Mouse (Mus musculus) liver, embryonic 14.5 days (tissue): ENCODE measurements around the gene Fnip2. TPM values are rescaled to one million over a fixed set of nuclear protein-coding genes. Genes with fewer than 3 reads are reported as not detected.
"Not testable (repeated sequence)": the region's sequence is repeated elsewhere in the genome, so short reads cannot be mapped to it uniquely, and the experiment has no call there.

Source experiments
- ATAC-seq: fragments of 200-750 bp; cut with Nextera tagmentation; 2 replicates; pipeline ENCODE4 v1.8.0; 2017; ENCODE audit warnings: moderate number of reproducible peaks, mild to moderate bottlenecking, moderate library complexity; ENCODE audit not compliant: insufficient read depth
- DNase-seq, 3 experiments: peaks; one replicate each; pipeline ENCODE4 v3.0.0-alpha.2; 2012 to 2013; ENCODE audit warnings: low read depth in 3 of 3, low spot score in 3 of 3
- H3K27ac ChIP-seq: fragments of 300-500 bp; sonication (generic); 2 replicates; pipeline ENCODE4 v1.5.1; 2014; ENCODE audit warnings: moderate library complexity, mild to moderate bottlenecking, control low read depth, inconsistent platforms
- H3K27me3 ChIP-seq: fragments of 300-500 bp; sonication (generic); 2 replicates; pipeline ENCODE4 v1.6.1; 2014; ENCODE audit warnings: mild to moderate bottlenecking, low read length, moderate library complexity; ENCODE audit not compliant: control insufficient read depth, insufficient read depth
- H3K36me3 ChIP-seq: fragments of 300-500 bp; sonication (generic); replicated peaks from 2 replicates; pipeline ENCODE4 v1.6.1; 2014; ENCODE audit warnings: low read depth; ENCODE audit not compliant: control insufficient read depth, insufficient read depth
- H3K4me1 ChIP-seq, 2 experiments: fragments of 200-500 bp in 1 of 2; fragments of 300-500 bp in 1 of 2; sonication (generic) in 1 of 2; replicated peaks; 2 replicates each; pipeline ENCODE4 v1.6.1; 2012 to 2014; ENCODE audit warnings: antibody characterized with exemption in 1 of 2, inconsistent platforms in 1 of 2, low read length in 1 of 2; ENCODE audit not compliant: control insufficient read depth in 2 of 2, insufficient read depth in 2 of 2
- H3K4me2 ChIP-seq: fragments of 300-500 bp; sonication (generic); 2 replicates; pipeline ENCODE4 v1.6.1; 2014; ENCODE audit warnings: low read depth, mild to moderate bottlenecking, control low read depth, moderate library complexity
- H3K4me3 ChIP-seq, 2 experiments: fragments of 200-500 bp in 1 of 2; fragments of 300-500 bp in 1 of 2; sonication (generic) in 1 of 2; 2 replicates each; pipeline ENCODE4 v1.5.1; 2012 to 2014; ENCODE audit warnings: low read depth in 2 of 2, low read length in 2 of 2, mild to moderate bottlenecking in 2 of 2, control low read depth in 1 of 2, inconsistent platforms in 1 of 2, moderate library complexity in 1 of 2; ENCODE audit not compliant: insufficient read depth in 1 of 2
- H3K9ac ChIP-seq: fragments of 300-500 bp; sonication (generic); replicated peaks from 2 replicates; pipeline ENCODE4 v1.6.1; 2014; ENCODE audit warnings: mild to moderate bottlenecking, control low read depth, moderate library complexity
- H3K9me3 ChIP-seq: fragments of 300-500 bp; sonication (generic); 2 replicates; pipeline ENCODE4 v1.6.1; 2016; ENCODE audit warnings: low read length, mixed read lengths; ENCODE audit not compliant: control insufficient read depth
- CTCF ChIP-seq: IDR thresholded peaks from 2 replicates; pipeline ENCODE4 v1.5.1; 2016; ENCODE audit warnings: antibody characterized with exemption, low read depth, control low read depth
- EP300 ChIP-seq: IDR thresholded peaks from 2 replicates; pipeline ENCODE4 v1.6.1; 2016; ENCODE audit warnings: antibody characterized with exemption, low read depth
- WGBS: fragments of 180-500 bp; shearing (Covaris S2); extraction: QIAGEN DNeasy Blood & Tissue Kit; methylation state at CpG from one replicate; pipeline ENCODE4 v1.1.7; 2014; ENCODE audit not compliant: insufficient replicate concordance; 5-methylcytosine and 5-hydroxymethylcytosine counted together
- polyA plus RNA-seq, 2 experiments: library from polyadenylated mRNA; depleted of rRNA in 1 of 2; stranded (reverse) in 1 of 2; unstranded in 1 of 2; fragments of >200 nt; fragmentation: Nextera tagmentation in 1 of 2; extraction: Ambion mirVana in 1 of 2; gene quantifications; 2 replicates each; pipeline versions ENCODE4 v1.2.1 to v1.2.3; 2012 to 2014

Gene Fnip2
- polyA plus RNA-seq, 2 experiments, result 3.5 to 5.9 TPM

DNA sequence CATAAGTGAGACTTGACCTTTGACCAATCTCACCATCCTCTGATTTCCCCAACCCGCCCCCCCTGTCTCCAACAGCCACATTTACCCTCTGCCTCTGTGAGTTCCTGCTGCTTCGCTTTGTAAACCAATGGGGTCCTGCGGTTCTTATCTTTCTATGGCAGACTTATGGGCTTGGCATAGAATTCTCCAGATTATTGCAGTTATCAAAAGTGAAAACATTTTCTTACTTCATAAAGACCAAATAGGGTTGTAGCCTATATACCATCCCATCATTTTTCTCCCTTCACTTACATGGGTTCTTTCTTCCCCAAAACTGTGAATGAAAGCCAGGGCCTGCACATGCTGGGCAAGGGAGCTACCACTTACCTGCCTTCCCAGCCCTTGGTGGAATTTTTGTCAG, 6.7 kb upstream of the Fnip2 start:
- peak overlapping the region; percentile 72 for H3K4me2 ChIP-seq
- peak; percentile 86 to 93 (median 90) for DNase-seq
- H3K27ac ChIP-seq, result peak overlapping the region; percentile 98
- H3K4me1 ChIP-seq, result peaks cover 35 to 48% of the 10 kb centered on the region in 2 experiments
- peak; percentile 97 for ATAC-seq
- H3K9ac ChIP-seq, result peak overlapping the region; percentile 63
- H3K9me3 ChIP-seq, result no peaks in the 10 kb centered on the region
- no peaks in the 10 kb centered on the region for H3K27me3 ChIP-seq
- WGBS, result 14% methylated on average over 3 of the region's 3 CpGs
- no peaks in the 10 kb centered on the region for H3K36me3 ChIP-seq
- TF ChIP-seq EP300 (peak; percentile 96), CTCF (no peak)
- peak overlapping the region in 1 of 2 experiments; percentile 16; a peak in 1 of 4 replicates for H3K4me3 ChIP-seq

- not testable (repeated sequence) for H3K4me2 ChIP-seq, H3K27ac ChIP-seq, H3K9me3 ChIP-seq, DNase-seq, H3K4me3 ChIP-seq, ATAC-seq, H3K27me3 ChIP-seq, H3K9ac ChIP-seq, H3K36me3 ChIP-seq
- H3K4me1 ChIP-seq, result peaks cover 34 to 47% of the 10 kb centered on the region in 2 experiments
- 86% methylated on average over 5 of the region's 5 CpGs for WGBS
Observed at GRCm38 (mm10) chr3:79573376-79573775, 5.8 kb upstream of the Fnip2 start.

GRCm38 (mm10) chr3:79572399-79572798, 4.8 kb upstream of the Fnip2 start:
- no peaks in the 10 kb centered on the region for H3K9me3 ChIP-seq
- TF ChIP-seq EP300 (no peak), CTCF (no peak)
- WGBS, result 59% methylated on average over 3 of the region's 3 CpGs
- no peak for DNase-seq
- no peaks in the 10 kb centered on the region for H3K36me3 ChIP-seq
- peaks cover 36 to 44% of the 10 kb centered on the region in 2 experiments for H3K4me1 ChIP-seq
- no peak overlapping the region; the same call in 1 of the 2 replicates for H3K27ac ChIP-seq
- H3K9ac ChIP-seq, result no peak overlapping the region
- H3K4me2 ChIP-seq, result no peak overlapping the region
- ATAC-seq, result no peak
- H3K27me3 ChIP-seq, result no peaks in the 10 kb centered on the region
- no peak overlapping the region for H3K4me3 ChIP-seq

- Histone ChIP-seq H3K4me2 (no peak overlapping the region), H3K27me3 (no peaks in the 10 kb centered on the region), H3K9ac (no peak overlapping the region), H3K4me3 (no peak overlapping the region), H3K27ac (no peak overlapping the region), H3K36me3 (no peaks in the 10 kb centered on the region), H3K9me3 (no peaks in the 10 kb centered on the region), H3K4me1 (peaks cover 25 to 38% of the 10 kb centered on the region in 2 experiments)
- WGBS, result 77% methylated on average over 3 of the region's 3 CpGs
- TF ChIP-seq EP300 (no peak), CTCF (no peak)
- DNase-seq, result no peak
- no peak for ATAC-seq
Observed at GRCm38 (mm10) chr3:79569351-79569681, 1.7 kb upstream of the Fnip2 start.

GRCm38 (mm10) chr3:79568629-79569350, 1.2 kb upstream of the Fnip2 start:
- H3K27ac ChIP-seq, result peak overlapping the region; percentile 93
- peak overlapping the region in 1 of 2 experiments; percentile 83; a peak in 2 of 4 replicates for H3K4me3 ChIP-seq
- WGBS, result 88% methylated on average over 16 of the region's 16 CpGs
- peak overlapping the region; percentile 68 for H3K9ac ChIP-seq
- H3K27me3 ChIP-seq, result no peaks in the 10 kb centered on the region
- ATAC-seq (no peak), DNase-seq (no peak)
- no peaks in the 10 kb centered on the region for H3K9me3 ChIP-seq
- TF ChIP-seq EP300 (no peak), CTCF (peak; percentile 58)
- no peaks in the 10 kb centered on the region for H3K36me3 ChIP-seq
- H3K4me2 ChIP-seq, result peak overlapping the region; percentile 91
- H3K4me1 ChIP-seq, result peaks cover 23 to 36% of the 10 kb centered on the region in 2 experiments
